Mouse (Mus musculus) liver, embryonic 14.5 days (tissue): Measurements from ENCODE around the gene Uggt2.

Experiments
- CTCF ChIP-seq: IDR thresholded peaks from 2 replicates; pipeline ENCODE4 v1.5.1; 2016; ENCODE audit warnings: antibody characterized with exemption, low read depth, control low read depth
- EP300 ChIP-seq: IDR thresholded peaks from 2 replicates; pipeline ENCODE4 v1.6.1; 2016; ENCODE audit warnings: antibody characterized with exemption, low read depth

DNA sequence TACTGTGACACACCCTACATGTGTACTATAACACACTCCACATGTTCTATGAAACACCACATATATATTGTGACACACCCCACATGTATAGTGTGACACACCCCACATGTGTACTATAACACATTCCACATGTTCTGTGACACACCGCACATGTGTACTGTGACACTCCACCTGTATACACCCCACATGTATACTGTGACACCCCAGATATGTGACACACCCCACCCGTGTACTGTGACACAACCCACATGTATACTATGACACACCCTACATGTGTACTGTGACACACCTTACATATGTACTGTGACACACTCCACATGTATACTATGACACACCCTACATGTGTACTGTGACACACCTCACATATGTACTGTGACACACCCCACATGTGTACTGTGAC, 28.1 kb upstream of the Uggt2 start:
- TF ChIP-seq CTCF (no peak), EP300 (no peak)
